Mouse (Mus musculus) testis, adult 2 months (tissue): Measurements from ENCODE around the gene Mtcl1. TPM values are rescaled to one million over a fixed set of nuclear protein-coding genes. Genes with fewer than 3 reads are reported as not detected.

Experiments used
- H3K27ac ChIP-seq: fragments of 200-500 bp; 2 replicates; pipeline ENCODE4 v1.5.1; 2012; ENCODE audit warnings: low read depth, low read length; ENCODE audit not compliant: control insufficient read depth, insufficient read depth
- H3K27me3 ChIP-seq: fragments of 200-500 bp; 2 replicates; pipeline ENCODE4 v1.6.1; 2012; ENCODE audit warnings: mild to moderate bottlenecking, low read length, moderate library complexity; ENCODE audit not compliant: control insufficient read depth, insufficient read depth
- H3K36me3 ChIP-seq: fragments of 200-500 bp; 2 replicates; pipeline ENCODE4 v1.6.1; 2012; ENCODE audit warnings: mild to moderate bottlenecking, low read length; ENCODE audit not compliant: control insufficient read depth, insufficient read depth
- H3K4me1 ChIP-seq: fragments of 200-500 bp; 2 replicates; pipeline ENCODE4 v1.6.1; 2012; ENCODE audit warnings: low read length; ENCODE audit not compliant: control insufficient read depth, insufficient read depth
- H3K4me3 ChIP-seq: fragments of 200-500 bp; 2 replicates; pipeline ENCODE4 v1.5.1; 2012; ENCODE audit warnings: low read depth, mild to moderate bottlenecking, low read length, moderate library complexity, mixed read lengths; ENCODE audit not compliant: control insufficient read depth
- CTCF ChIP-seq: fragments of 200-500 bp; IDR thresholded peaks from 2 replicates; pipeline ENCODE4 v1.5.1; 2012; ENCODE audit warnings: low read depth, mild to moderate bottlenecking, inconsistent platforms, low read length, moderate library complexity; ENCODE audit not compliant: control insufficient read depth, insufficient read depth, insufficient replicate concordance
- POLR2A ChIP-seq: fragments of 200-500 bp; IDR thresholded peaks from 2 replicates; pipeline ENCODE4 v1.6.1; 2012; ENCODE audit warnings: low read depth, mild to moderate bottlenecking, inconsistent platforms, low read length, moderate library complexity; ENCODE audit not compliant: control insufficient read depth
- polyA plus RNA-seq: library from polyadenylated mRNA; depleted of rRNA; stranded (reverse); fragments of >200 nt; gene quantifications from 2 replicates; pipeline ENCODE4 v1.2.3, GENCODE M21; 2012

Mtcl1 gene
- polyA plus RNA-seq, 1 experiment: 6.8 TPM

- Histone ChIP-seq H3K27ac (no peak overlapping the region; the same call in 1 of the 2 replicates), H3K27me3 (no peaks in the 10 kb centered on the region), H3K4me3 (peak overlapping the region; percentile 64), H3K36me3 (no peaks in the 10 kb centered on the region), H3K4me1 (peaks cover 8% of the 10 kb centered on the region)
- TF ChIP-seq POLR2A (no peak), CTCF (no peak)
Measured at GRCm38 (mm10) chr17:66358026-66358978, 91.2 kb downstream of the Mtcl1 start.

GRCm38 (mm10) chr17:66357171-66358025, 92.2 kb downstream of the Mtcl1 start:
- Histone ChIP-seq H3K27ac (no peak overlapping the region), H3K4me3 (peak overlapping the region; percentile 64), H3K4me1 (peaks cover 8% of the 10 kb centered on the region), H3K36me3 (no peaks in the 10 kb centered on the region), H3K27me3 (no peaks in the 10 kb centered on the region)
- TF ChIP-seq POLR2A: no peak
- TF ChIP-seq CTCF: no peak

GRCm38 (mm10) chr17:66353907-66354306, 95.6 kb downstream of the Mtcl1 start:
- H3K4me1 ChIP-seq: peaks cover 8% of the 10 kb centered on the region
- TF ChIP-seq CTCF (no peak), POLR2A (no peak)
- H3K27ac ChIP-seq: no peak overlapping the region
- H3K4me3 ChIP-seq: no peak overlapping the region
- no peaks in the 10 kb centered on the region for H3K36me3 ChIP-seq
- H3K27me3 ChIP-seq: no peaks in the 10 kb centered on the region

GRCm38 (mm10) chr17:66352847-66353643, 96.5 kb downstream of the Mtcl1 start:
- no peak overlapping the region for H3K27ac ChIP-seq
- H3K4me1 ChIP-seq: peaks cover 4% of the 10 kb centered on the region
- TF ChIP-seq CTCF (no peak), POLR2A (no peak)
- no peaks in the 10 kb centered on the region for H3K27me3 ChIP-seq
- no peaks in the 10 kb centered on the region for H3K36me3 ChIP-seq
- no peak overlapping the region for H3K4me3 ChIP-seq

GRCm38 (mm10) chr17:66352219-66352618, 97.3 kb downstream of the Mtcl1 start:
- Histone ChIP-seq H3K4me3 (no peak overlapping the region), H3K4me1 (no peaks in the 10 kb centered on the region), H3K36me3 (no peaks in the 10 kb centered on the region), H3K27ac (no peak overlapping the region), H3K27me3 (no peaks in the 10 kb centered on the region)
- TF ChIP-seq CTCF: no peak
- TF ChIP-seq POLR2A: no peak

GRCm38 (mm10) chr17:66350689-66351088, 98.9 kb downstream of the Mtcl1 start:
- Histone ChIP-seq H3K4me1 (no peaks in the 10 kb centered on the region), H3K36me3 (no peaks in the 10 kb centered on the region), H3K27ac (no peak overlapping the region), H3K27me3 (no peaks in the 10 kb centered on the region), H3K4me3 (no peak overlapping the region)
- no peak for TF ChIP-seq CTCF
- TF ChIP-seq POLR2A: no peak
